Mouse (Mus musculus) CH12.LX (cell line): ENCODE data around the gene Myo10.
A peak's percentile ranks its signal among the peaks of the same experiment; 100 is the strongest.

ENCODE experiments used
- CTCF ChIP-seq, 2 experiments: IDR thresholded peaks in 1 of 2; conservative IDR thresholded peaks in 1 of 2; 2 replicates each; pipeline ENCODE4 v1.5.1; 2011 to 2012; ENCODE audit warnings: low read depth in 2 of 2, low read length in 2 of 2, improper control_type of control experiment in 1 of 2, inconsistent platforms in 1 of 2, mild to moderate bottlenecking in 1 of 2, moderate library complexity in 1 of 2
- EP300 ChIP-seq: IDR thresholded peaks from 2 replicates; pipeline ENCODE4 v1.6.1; 2011; ENCODE audit warnings: low read length, improper control_type of control experiment
- GABPA ChIP-seq: IDR thresholded peaks from 2 replicates; pipeline ENCODE4 v1.6.1; 2012; ENCODE audit warnings: low read depth, low read length, improper control_type of control experiment, inconsistent platforms; ENCODE audit not compliant: insufficient replicate concordance
- JUN ChIP-seq: IDR thresholded peaks from 2 replicates; pipeline ENCODE4 v1.6.1; 2011; ENCODE audit warnings: low read depth, mild to moderate bottlenecking, low read length, improper control_type of control experiment, moderate library complexity; ENCODE audit not compliant: insufficient read depth
- MEF2A ChIP-seq: IDR thresholded peaks from 2 replicates; pipeline ENCODE4 v1.6.1; 2014; ENCODE audit warnings: low read depth, mild to moderate bottlenecking, inconsistent platforms, low read length, improper control_type of control experiment, borderline replicate concordance
- POLR2A ChIP-seq: IDR thresholded peaks from 2 replicates; pipeline ENCODE4 v1.6.1; 2011; ENCODE audit warnings: low read depth, mild to moderate bottlenecking, improper control_type of control experiment, low read length
- RAD21 ChIP-seq: IDR thresholded peaks from 2 replicates; pipeline ENCODE4 v1.6.1; 2011; ENCODE audit warnings: low read depth, mild to moderate bottlenecking, low read length, improper control_type of control experiment, moderate library complexity
- ZKSCAN1 ChIP-seq: IDR thresholded peaks from 2 replicates; pipeline ENCODE4 v1.6.1; 2012; ENCODE audit warnings: low read depth, inconsistent platforms, low read length, improper control_type of control experiment, borderline replicate concordance
- ZMIZ1 ChIP-seq: IDR thresholded peaks from 2 replicates; pipeline ENCODE4 v1.6.1; 2012; ENCODE audit warnings: low read depth, mild to moderate bottlenecking, inconsistent platforms, low read length, improper control_type of control experiment
- ZNF384 ChIP-seq: IDR thresholded peaks from 2 replicates; pipeline ENCODE4 v1.6.1; 2012; ENCODE audit warnings: low read depth, low read length, improper control_type of control experiment, inconsistent platforms

DNA sequence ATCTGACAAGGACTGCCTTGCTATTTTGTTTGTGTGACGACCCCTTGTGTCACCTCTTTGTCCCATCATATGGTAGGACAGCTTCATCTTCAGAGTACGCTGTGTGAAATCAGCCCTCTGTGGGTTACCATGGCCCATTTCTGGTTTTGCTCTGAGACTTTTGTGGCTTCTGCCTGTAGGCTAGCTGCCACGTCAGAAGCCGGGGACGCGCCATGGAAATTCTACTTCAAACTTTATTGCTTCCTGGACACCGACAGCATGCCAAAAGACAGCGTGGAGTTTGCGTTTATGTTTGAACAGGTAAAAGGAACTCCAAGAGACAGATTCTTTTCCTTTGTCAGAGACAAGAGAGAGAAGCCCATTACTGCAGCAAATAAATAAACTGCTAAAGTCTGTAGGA is 184.6 kb downstream of the Myo10 start:
- no peak for TF ChIP-seq JUN
- TF ChIP-seq ZNF384 = no peak
- no peak for TF ChIP-seq EP300
- no peak; a peak in 1 of 4 replicates for TF ChIP-seq CTCF (conservative IDR thresholded peaks at IDR 0.05 in 1 of 2, IDR thresholded peaks at IDR 0.05 in 1 of 2; ENCODE audit: low read depth in 2 of 2, low read length in 2 of 2)
- 0 out of 2 replicates have a peak, but pooled peaks have one; percentile 38 for TF ChIP-seq POLR2A
- TF ChIP-seq ZKSCAN1 = no peak
- TF ChIP-seq RAD21 = no peak
- 0 out of 2 replicates have a peak, but pooled peaks have one; percentile 23 for TF ChIP-seq ZMIZ1
- no peak for TF ChIP-seq GABPA
- no peak for TF ChIP-seq MEF2A
